Mouse (Mus musculus): ENCODE results near the gene Ppp2r1b.

Gene Ppp2r1b

GRCm38 (mm10) chr9:50911861-50912515, 66.9 kb downstream of the Ppp2r1b start:
- no peak for DNase-seq (ENCODE audit: low spot score in 2 of 2)

GRCm38 (mm10) chr9:50918131-50918530, 73.0 kb downstream of the Ppp2r1b start:
- no peak for DNase-seq (ENCODE audit: low spot score in 2 of 2)

GRCm38 (mm10) chr9:50919554-50919953, 74.5 kb downstream of the Ppp2r1b start:
- DNase-seq (ENCODE audit: low spot score in 2 of 2): no peak

GRCm38 (mm10) chr9:50920933-50921895, 76.1 kb downstream of the Ppp2r1b start:
- DNase-seq (ENCODE audit: low spot score in 2 of 2): no peak

- DNase-seq (ENCODE audit: low spot score in 2 of 2): no peak
These were observed 77.5 kb downstream of the Ppp2r1b start for GRCm38 (mm10) chr9:50922363-50923153.

- DNase-seq (ENCODE audit: low spot score in 2 of 2): no peak
These were observed 79.4 kb downstream of the Ppp2r1b start for GRCm38 (mm10) chr9:50924454-50924853.

GRCm38 (mm10) chr9:50925801-50926200, 80.7 kb downstream of the Ppp2r1b start:
- no peak for DNase-seq (ENCODE audit: low spot score in 2 of 2)

GRCm38 (mm10) chr9:50929986-50930385, 84.9 kb downstream of the Ppp2r1b start:
- no peak for DNase-seq (ENCODE audit: low spot score in 2 of 2)

- no peak for DNase-seq (ENCODE audit: low spot score in 2 of 2)
These were observed 96.8 kb downstream of the Ppp2r1b start for GRCm38 (mm10) chr9:50941804-50942401.

- no peak for DNase-seq (ENCODE audit: low spot score in 2 of 2)
These were observed 97.6 kb downstream of the Ppp2r1b start for GRCm38 (mm10) chr9:50942711-50943110.
